Mouse (Mus musculus): ENCODE measurements around the gene Camkk2. TPM values are rescaled to one million over a fixed set of nuclear protein-coding genes. Genes with fewer than 3 reads are reported as not detected.

The Camkk2 gene
- polyA plus RNA-seq, 1 experiment from 2014 or later: 70.7 TPM

DNA sequence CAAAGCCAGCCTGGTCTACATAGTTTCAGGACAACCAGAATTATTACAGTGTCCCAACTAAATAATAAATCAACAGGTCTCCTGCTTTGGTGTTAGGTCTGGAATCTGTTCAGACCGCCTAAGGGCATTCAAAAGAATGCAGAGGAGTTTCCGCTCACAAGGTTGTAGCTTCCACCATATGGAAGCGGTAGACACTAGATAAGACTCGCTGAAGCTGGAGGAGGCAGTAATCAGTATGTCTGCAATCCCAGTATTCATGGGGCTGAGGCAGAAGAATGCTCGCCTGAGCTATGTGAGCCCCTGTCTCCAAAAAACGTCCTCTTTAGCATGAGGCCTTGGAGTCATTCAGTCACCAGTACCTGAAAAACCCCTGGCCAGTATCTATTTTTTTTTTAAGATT, 70.4 kb downstream of the Camkk2 start:
- 90% methylated on average over 6 of the region's 6 CpGs for WGBS
- no peak overlapping the region for H3K4me3 ChIP-seq (replicated peaks; ENCODE audit: low read length)
- ATAC-seq: no peak

DNA sequence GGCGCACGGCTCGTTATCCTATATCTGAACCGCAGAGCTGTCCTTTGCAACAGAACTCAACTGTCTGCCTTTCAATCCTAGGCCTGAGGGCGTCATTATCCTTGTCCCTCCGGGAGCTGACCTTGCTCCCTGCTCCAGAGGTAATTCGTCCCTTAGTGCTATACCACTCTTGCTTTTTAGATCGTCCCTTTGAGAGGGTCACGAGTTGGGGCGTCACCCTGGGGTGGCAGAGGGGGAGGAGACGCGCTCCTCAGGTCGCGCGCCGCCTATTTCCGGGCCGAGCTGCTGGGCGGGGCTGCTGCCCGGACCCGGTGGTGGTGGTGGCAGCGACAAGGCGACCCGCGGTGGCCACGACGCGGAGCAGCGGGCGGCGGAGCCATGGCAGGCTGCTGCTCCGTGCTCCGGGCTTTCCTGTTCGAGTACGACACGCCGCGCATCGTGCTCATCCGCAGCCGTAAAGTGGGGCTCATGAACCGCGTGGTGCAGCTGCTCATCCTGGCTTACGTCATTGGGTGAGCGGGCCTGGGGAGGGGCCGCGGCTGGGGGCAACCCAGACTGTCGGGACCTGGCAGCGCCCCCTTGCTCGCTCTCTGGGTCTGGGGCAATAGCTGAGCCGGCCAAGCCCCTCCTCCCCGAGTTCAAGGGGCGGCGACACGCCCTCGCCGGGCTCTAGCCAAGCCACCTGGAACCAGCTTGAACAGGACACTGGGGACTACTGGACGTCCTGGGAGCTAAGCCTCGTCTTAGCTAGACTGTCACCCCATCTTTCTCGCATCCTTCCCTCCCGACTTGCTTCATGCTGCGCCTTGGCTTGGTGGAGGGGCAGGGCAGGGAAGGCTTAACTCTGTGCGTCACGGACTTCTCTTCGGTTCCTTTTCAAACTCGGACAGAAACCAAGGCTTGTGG, 71.7 kb downstream of the Camkk2 start, which contains the start of gene P2rx4:
Gene P2rx4, plus strand, starts transcription at position 269 of the 906 bp plus-strand sequence.
- Histone ChIP-seq H3K27ac (ENCODE audit: low read length) (peak within 1 kb of the TSS; percentile 78), H3K9ac (replicated peaks; ENCODE audit: low read depth, low read length) (peak within 1 kb of the TSS; percentile 90), H3K27me3 (replicated peaks; ENCODE audit: control insufficient read depth, insufficient read depth, low read length) (no peaks in the 10 kb centered on the region), H3K4me1 (replicated peaks; ENCODE audit: control insufficient read depth, insufficient read depth, low read length) (peaks cover 9% of the 10 kb centered on the region), H3K4me2 (ENCODE audit: low read length) (peak within 1 kb of the TSS; percentile 75), H3K4me3 (replicated peaks; ENCODE audit: low read length) (peak within 1 kb of the TSS; percentile 80), H3K36me3 (ENCODE audit: control insufficient read depth, insufficient read depth) (no peaks in the 10 kb centered on the region), H3K9me3 (ENCODE audit: control insufficient read depth, low read length) (no peaks in the 10 kb centered on the region)
- peak; percentile 91 for ATAC-seq
- under 1% methylated on average over 66 of the region's 66 CpGs for WGBS

More for the DNA sequence above, 70.4 kb downstream of the Camkk2 start:
- H3K36me3 ChIP-seq (ENCODE audit: control insufficient read depth, insufficient read depth): no peaks in the 10 kb centered on the region
- no peak overlapping the region for H3K4me2 ChIP-seq (ENCODE audit: low read length)
- no peaks in the 10 kb centered on the region for H3K9me3 ChIP-seq (ENCODE audit: control insufficient read depth, low read length)
- H3K4me1 ChIP-seq (replicated peaks; ENCODE audit: control insufficient read depth, insufficient read depth, low read length): peaks cover 9% of the 10 kb centered on the region
- H3K27ac ChIP-seq (ENCODE audit: low read length): no peak overlapping the region
- no peak overlapping the region for H3K9ac ChIP-seq (replicated peaks; ENCODE audit: low read depth, low read length)
- H3K27me3 ChIP-seq (replicated peaks; ENCODE audit: control insufficient read depth, insufficient read depth, low read length): no peaks in the 10 kb centered on the region

DNA sequence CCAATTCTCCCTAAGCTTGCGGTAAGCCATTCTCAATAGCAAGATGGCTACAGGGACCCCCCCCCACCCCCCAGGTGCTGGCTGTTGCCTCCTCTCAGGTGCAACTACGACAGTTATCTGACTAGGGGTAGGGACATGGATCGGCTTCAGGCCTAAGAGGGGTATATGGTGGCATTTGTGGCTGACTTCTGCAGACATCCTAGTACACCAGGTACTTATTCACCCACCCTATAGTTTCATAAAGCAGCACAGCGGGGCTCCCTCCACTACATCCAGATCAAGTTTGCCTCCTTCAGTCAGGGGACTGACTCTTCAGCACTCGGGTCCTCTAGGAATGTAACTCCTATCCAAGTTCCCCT, 72.3 kb downstream of the Camkk2 start:
- WGBS: 44% methylated on average over 5 of the region's 5 CpGs
- Histone ChIP-seq H3K4me1 (replicated peaks; ENCODE audit: control insufficient read depth, insufficient read depth, low read length) (peaks cover 9% of the 10 kb centered on the region), H3K9me3 (ENCODE audit: control insufficient read depth, low read length) (no peaks in the 10 kb centered on the region), H3K27me3 (replicated peaks; ENCODE audit: control insufficient read depth, insufficient read depth, low read length) (no peaks in the 10 kb centered on the region), H3K27ac (ENCODE audit: low read length) (0 out of 2 replicates have a peak overlapping the region, but pooled peaks have one; percentile 78), H3K9ac (replicated peaks; ENCODE audit: low read depth, low read length) (peak overlapping the region; percentile 90), H3K4me3 (replicated peaks; ENCODE audit: low read length) (peak overlapping the region; percentile 80), H3K36me3 (ENCODE audit: control insufficient read depth, insufficient read depth) (no peaks in the 10 kb centered on the region), H3K4me2 (ENCODE audit: low read length) (peak overlapping the region; percentile 75)
- ATAC-seq: no peak; the same call in none of the 2 replicates

DNA sequence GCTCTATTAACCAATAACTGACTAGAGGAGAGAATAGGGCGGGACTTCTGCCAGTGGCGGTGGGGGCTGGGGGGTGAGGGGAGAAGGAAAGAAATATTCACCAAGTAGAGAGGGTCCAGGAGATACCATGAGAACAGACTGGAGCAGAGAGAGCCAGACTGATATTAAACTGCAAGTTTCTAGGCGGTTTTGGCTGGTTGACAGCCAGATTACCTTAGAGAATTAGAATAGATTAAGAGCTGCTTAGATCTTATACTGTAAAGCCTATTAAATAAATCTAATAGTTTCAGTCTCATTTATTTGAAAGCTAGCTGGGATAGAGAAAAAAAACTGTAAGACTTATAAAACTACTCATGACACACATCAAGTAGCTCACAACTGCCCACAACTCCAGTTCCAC, 74.0 kb downstream of the Camkk2 start:
- H3K4me1 ChIP-seq (replicated peaks; ENCODE audit: control insufficient read depth, insufficient read depth, low read length): peaks cover 9% of the 10 kb centered on the region
- no peak overlapping the region for H3K4me2 ChIP-seq (ENCODE audit: low read length)
- H3K27ac ChIP-seq (ENCODE audit: low read length): no peak overlapping the region
- 83% methylated on average over 3 of the region's 3 CpGs for WGBS
- H3K9ac ChIP-seq (replicated peaks; ENCODE audit: low read depth, low read length): no peak overlapping the region
- no peak overlapping the region for H3K4me3 ChIP-seq (replicated peaks; ENCODE audit: low read length)
- ATAC-seq: no peak
- H3K27me3 ChIP-seq (replicated peaks; ENCODE audit: control insufficient read depth, insufficient read depth, low read length): no peaks in the 10 kb centered on the region
- H3K36me3 ChIP-seq (ENCODE audit: control insufficient read depth, insufficient read depth): no peaks in the 10 kb centered on the region
- H3K9me3 ChIP-seq (ENCODE audit: control insufficient read depth, low read length): no peaks in the 10 kb centered on the region

DNA sequence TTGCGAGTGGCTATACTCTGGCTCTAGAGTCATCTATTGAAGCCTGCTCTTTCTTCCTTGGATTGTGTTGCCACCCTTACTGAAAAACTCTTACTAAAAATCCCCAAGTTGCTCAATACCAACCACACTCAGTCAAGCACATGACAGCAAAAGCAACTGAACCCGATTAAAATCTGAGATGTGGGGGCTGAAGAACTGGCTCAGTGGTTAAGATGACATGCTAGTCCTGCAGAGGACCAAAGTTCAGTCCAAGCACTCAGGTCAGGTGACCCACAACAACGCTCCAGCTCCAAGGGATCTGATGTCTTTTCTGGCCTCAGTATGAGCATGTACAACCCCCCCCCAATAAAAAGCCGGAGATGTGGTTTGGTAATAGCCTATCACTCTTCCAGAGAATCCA, 74.6 kb downstream of the Camkk2 start:
- H3K27me3 ChIP-seq (replicated peaks; ENCODE audit: control insufficient read depth, insufficient read depth, low read length): no peaks in the 10 kb centered on the region
- H3K9ac ChIP-seq (replicated peaks; ENCODE audit: low read depth, low read length): no peak overlapping the region
- H3K4me2 ChIP-seq (ENCODE audit: low read length): no peak overlapping the region
- H3K27ac ChIP-seq (ENCODE audit: low read length): no peak overlapping the region
- 87% methylated on average over 4 of the region's 4 CpGs for WGBS
- no peak for ATAC-seq
- no peak overlapping the region for H3K4me3 ChIP-seq (replicated peaks; ENCODE audit: low read length)
- no peaks in the 10 kb centered on the region for H3K9me3 ChIP-seq (ENCODE audit: control insufficient read depth, low read length)
- H3K36me3 ChIP-seq (ENCODE audit: control insufficient read depth, insufficient read depth): no peaks in the 10 kb centered on the region
- H3K4me1 ChIP-seq (replicated peaks; ENCODE audit: control insufficient read depth, insufficient read depth, low read length): peaks cover 9% of the 10 kb centered on the region

DNA sequence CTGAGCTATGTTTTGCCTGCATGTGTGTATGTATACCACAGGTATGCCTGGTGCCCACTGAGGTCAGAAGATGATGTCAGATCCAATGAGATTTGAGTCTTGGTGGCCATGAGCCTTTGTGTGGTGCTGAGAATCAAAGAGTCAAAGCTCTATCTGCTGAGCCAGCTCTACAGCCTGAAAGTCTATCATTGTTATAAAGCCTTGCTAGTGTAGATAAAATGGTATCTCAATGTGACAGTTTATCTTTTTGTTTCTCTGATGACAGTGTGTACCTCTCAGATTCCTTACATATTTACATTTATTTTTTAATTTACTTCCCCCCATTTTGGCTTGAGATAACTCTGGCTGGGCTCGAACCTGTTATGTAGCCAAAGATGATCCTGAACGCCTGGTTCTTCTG, 75.6 kb downstream of the Camkk2 start:
- Histone ChIP-seq H3K27me3 (replicated peaks; ENCODE audit: control insufficient read depth, insufficient read depth, low read length) (no peaks in the 10 kb centered on the region), H3K4me1 (replicated peaks; ENCODE audit: control insufficient read depth, insufficient read depth, low read length) (peaks cover 9% of the 10 kb centered on the region), H3K36me3 (ENCODE audit: control insufficient read depth, insufficient read depth) (no peaks in the 10 kb centered on the region), H3K4me2 (ENCODE audit: low read length) (no peak overlapping the region), H3K27ac (ENCODE audit: low read length) (no peak overlapping the region), H3K9me3 (ENCODE audit: control insufficient read depth, low read length) (no peaks in the 10 kb centered on the region), H3K9ac (replicated peaks; ENCODE audit: low read depth, low read length) (no peak overlapping the region), H3K4me3 (replicated peaks; ENCODE audit: low read length) (no peak overlapping the region)
- WGBS: 88% methylated on average over 2 of the region's 2 CpGs
- no peak for ATAC-seq

DNA sequence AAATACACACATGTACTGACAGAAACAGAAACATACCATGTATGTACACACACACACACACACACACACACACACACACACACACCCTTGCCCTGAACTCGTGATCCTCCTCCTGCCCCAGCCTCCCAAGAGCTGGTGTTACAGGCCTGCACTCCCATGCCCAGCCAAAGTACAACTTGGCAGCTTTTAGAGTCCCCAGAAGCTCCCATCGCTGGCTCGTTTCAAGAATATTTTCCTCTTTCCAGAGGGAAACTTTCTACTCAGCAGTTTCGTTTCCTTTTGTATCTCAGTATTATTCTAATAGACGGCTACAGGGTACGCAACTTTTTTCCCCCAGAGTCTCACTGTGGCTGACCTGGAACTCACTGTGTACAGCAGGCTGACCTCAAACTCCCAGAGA, 77.1 kb downstream of the Camkk2 start:
- no peak overlapping the region for H3K9ac ChIP-seq (replicated peaks; ENCODE audit: low read depth, low read length)
- H3K27me3 ChIP-seq (replicated peaks; ENCODE audit: control insufficient read depth, insufficient read depth, low read length): no peaks in the 10 kb centered on the region
- no peak for ATAC-seq
- H3K9me3 ChIP-seq (ENCODE audit: control insufficient read depth, low read length): no peaks in the 10 kb centered on the region
- 82% methylated on average over 6 of the region's 6 CpGs for whole genome bisulfite sequencing
- H3K27ac ChIP-seq (ENCODE audit: low read length): no peak overlapping the region
- H3K36me3 ChIP-seq (ENCODE audit: control insufficient read depth, insufficient read depth): no peaks in the 10 kb centered on the region
- H3K4me2 ChIP-seq (ENCODE audit: low read length): no peak overlapping the region
- H3K4me1 ChIP-seq (replicated peaks; ENCODE audit: control insufficient read depth, insufficient read depth, low read length): peaks cover 4% of the 10 kb centered on the region
- no peak overlapping the region for H3K4me3 ChIP-seq (replicated peaks; ENCODE audit: low read length)

DNA sequence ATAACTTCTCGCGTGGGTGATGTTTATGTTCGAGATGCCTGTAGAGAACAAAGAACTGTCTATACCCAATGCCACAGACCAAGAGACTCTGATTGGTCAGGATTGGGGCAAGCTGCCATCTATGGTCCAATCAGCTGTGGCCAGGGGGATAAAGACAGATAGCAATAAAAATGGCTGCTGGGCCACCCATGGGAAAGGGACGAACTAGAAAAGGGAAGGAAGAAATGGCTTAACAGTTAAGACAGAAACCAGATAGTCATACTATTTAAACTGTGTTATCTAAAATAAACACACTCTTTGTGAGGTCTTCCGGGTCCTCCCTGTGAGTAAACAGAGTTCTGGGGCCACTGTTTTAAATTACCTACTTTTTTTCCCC, 78.4 kb downstream of the Camkk2 start:
- no peaks in the 10 kb centered on the region for H3K4me1 ChIP-seq (replicated peaks; ENCODE audit: control insufficient read depth, insufficient read depth, low read length)
- H3K36me3 ChIP-seq (ENCODE audit: control insufficient read depth, insufficient read depth): no peaks in the 10 kb centered on the region
- 80% methylated on average over 5 of the region's 5 CpGs for WGBS
- H3K9me3 ChIP-seq (ENCODE audit: control insufficient read depth, low read length): no peaks in the 10 kb centered on the region
- H3K27me3 ChIP-seq (replicated peaks; ENCODE audit: control insufficient read depth, insufficient read depth, low read length): no peaks in the 10 kb centered on the region
- H3K9ac ChIP-seq (replicated peaks; ENCODE audit: low read depth, low read length): no peak overlapping the region
- H3K27ac ChIP-seq (ENCODE audit: low read length): no peak overlapping the region
- no peak overlapping the region for H3K4me2 ChIP-seq (ENCODE audit: low read length)
- H3K4me3 ChIP-seq (replicated peaks; ENCODE audit: low read length): no peak overlapping the region
- ATAC-seq: no peak

DNA sequence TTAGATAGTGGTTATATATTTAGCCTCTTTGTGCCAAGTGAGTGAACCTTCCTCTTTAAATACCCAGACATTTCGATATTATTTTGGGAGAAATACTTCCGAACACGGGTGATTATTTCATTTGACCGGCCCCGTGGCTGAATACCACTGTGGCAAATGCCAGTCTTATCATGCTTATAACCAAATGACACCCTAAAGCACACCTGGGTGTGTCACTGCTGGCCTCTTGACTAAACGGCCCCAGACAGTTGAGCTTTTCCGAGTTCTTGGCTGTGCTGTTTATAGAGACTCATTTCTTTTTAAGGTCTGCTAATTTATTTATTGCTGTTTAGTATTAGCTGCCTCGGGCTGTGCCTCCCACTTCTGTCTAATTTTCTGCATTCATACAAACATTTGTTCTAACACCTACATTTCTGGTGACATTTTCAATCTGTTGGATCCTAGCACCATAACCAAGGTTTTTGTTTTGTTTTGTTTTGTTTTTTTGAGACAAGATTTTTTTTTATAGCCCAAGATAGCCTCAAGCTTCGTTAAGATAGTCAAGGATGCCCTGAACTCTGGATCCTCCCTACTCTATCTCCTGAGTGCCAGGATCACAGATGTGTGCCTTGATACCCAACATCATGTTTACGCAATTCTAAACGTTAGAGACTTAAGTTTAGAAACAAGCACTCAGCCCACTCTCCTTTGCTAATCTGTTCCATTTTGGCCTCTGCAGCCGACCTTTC, 78.9 kb downstream of the Camkk2 start:
- H3K4me1 ChIP-seq (replicated peaks; ENCODE audit: control insufficient read depth, insufficient read depth, low read length): peaks cover 2% of the 10 kb centered on the region; the same call in 1 of the 2 replicates
- H3K27me3 ChIP-seq (replicated peaks; ENCODE audit: control insufficient read depth, insufficient read depth, low read length): no peaks in the 10 kb centered on the region
- H3K27ac ChIP-seq (ENCODE audit: low read length): no peak overlapping the region
- no peak overlapping the region for H3K4me2 ChIP-seq (ENCODE audit: low read length)
- WGBS: 80% methylated on average over 12 of the region's 12 CpGs
- ATAC-seq: no peak
- no peak overlapping the region for H3K4me3 ChIP-seq (replicated peaks; ENCODE audit: low read length)
- no peak overlapping the region for H3K9ac ChIP-seq (replicated peaks; ENCODE audit: low read depth, low read length)
- H3K9me3 ChIP-seq (ENCODE audit: control insufficient read depth, low read length): no peaks in the 10 kb centered on the region
- H3K36me3 ChIP-seq (ENCODE audit: control insufficient read depth, insufficient read depth): no peaks in the 10 kb centered on the region
